Mouse (Mus musculus) c-Kit-negative CD71-positive TER-119-positive erythroid progenitor cells, embryonic 14.5 days (primary cell): ENCODE results near the gene Rundc1.
"Not testable (repeated sequence)": the region's sequence is repeated elsewhere in the genome, so short reads cannot be mapped to it uniquely, and the experiment has no call there.

Source experiments
- DNase-seq: peaks from one replicate; pipeline ENCODE4 v3.0.0-alpha.2; 2013; ENCODE audit warnings: low read depth, low spot score

Rundc1 gene

DNA sequence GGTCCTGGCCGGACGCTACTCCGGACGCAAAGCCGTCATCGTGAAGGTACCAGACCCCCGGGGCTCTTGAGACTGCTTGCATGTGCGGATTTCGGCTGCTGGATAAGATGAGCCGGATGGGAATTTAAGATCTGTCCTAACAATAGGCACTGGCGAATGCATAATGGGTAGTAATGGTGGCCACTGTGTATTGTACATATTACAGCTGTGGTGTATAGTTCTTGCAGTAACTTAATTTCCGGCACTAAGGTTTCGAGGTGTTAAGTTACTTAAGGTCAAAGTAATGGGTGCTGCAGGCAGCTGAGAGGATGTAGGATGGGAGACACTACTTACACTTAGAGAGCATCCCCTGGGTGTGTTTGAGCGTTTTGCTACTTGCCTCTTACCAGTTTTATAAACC, 17.9 kb downstream of the Rundc1 start:
- no peak for DNase-seq

DNA sequence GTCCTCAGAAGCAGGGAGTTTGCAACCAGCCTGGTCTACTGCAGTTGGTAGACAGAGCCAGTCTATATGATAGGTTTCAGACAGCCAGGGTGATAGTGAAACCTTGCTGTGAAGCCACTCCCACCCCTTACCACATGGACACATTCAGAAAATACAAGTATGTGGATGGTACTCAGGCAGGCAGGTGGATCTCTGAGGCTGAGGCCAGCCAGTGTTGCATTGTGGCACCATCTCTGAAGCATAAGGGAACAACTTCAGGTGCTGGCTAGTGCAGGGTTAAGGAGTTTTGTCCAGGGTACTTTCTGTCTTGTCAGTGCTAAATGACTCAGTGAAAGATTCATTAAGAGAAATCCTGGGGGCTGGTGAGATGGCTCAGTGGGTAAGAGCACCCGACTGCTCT, 21.4 kb downstream of the Rundc1 start:
- no peak for DNase-seq

DNA sequence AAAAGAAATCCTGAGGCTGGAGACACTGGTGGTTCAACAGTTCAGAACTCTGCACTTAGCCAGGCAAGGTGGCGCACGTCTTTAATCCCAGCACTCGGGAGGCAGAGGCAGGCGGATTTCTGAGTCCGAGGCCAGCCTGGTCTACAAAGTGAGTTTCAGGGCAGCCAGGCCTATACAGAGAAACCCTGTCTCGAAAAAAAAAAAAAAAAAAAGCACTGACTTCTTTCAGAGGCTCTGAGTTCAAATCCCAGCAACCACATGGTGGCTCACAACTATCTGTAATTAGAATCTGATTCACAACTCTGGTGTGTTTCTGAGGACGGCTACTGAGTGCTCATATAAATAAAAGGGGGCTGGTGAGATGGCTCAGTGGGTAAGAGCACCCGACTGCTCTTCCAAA, 22.0 kb downstream of the Rundc1 start:
- not testable (repeated sequence) for DNase-seq

DNA sequence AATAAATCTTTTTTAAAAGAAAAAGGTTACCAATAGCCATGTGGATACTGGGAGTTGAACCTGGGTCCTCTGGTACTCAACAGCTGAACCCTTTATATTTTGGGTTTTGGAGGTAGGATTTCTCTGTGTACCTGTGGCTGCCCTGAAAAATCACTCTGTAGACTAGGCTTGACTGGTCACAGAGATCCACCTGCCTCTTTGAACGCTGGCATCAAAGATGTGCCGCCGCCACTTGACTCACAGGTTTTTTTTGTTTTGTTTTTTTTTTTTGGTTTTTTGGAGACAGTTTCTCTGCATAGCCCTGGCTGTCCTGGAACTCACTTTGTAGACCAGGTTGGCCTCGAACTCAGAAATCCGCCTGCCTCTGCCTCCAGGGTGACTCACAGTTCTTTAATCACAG, 22.9 kb downstream of the Rundc1 start:
- DNase-seq = no peak

GRCm38 (mm10) chr11:101448274-101448746, 23.4 kb downstream of the Rundc1 start, which contains the start of gene Ifi35:
Ifi35 (plus strand) TSS chr11:101448407.
- peak; percentile 88 for DNase-seq

- no peak for DNase-seq
Observed at GRCm38 (mm10) chr11:101448899-101449298, 24.0 kb downstream of the Rundc1 start.

DNA sequence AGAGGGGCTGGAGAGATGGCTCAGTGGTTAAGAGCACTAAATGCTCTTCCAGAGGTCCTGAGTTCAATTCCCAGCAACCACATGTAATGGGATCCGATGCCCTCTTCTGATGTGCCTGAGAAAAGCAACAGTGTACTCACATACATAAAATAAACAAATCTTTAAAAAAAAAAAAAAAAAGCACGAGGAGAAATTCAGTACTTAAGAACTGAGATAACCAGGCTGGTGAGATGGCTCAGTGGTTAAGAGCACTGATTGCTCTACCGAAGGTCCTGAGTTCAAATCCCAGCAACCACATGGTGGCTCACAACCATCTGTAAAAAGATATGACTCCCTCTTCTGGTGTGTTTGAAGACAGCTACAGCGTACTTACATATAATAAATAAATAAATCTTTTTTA, 24.7 kb downstream of the Rundc1 start:
- DNase-seq = not testable (repeated sequence)

GRCm38 (mm10) chr11:101450394-101450793, 25.5 kb downstream of the Rundc1 start:
- no peak for DNase-seq

DNA sequence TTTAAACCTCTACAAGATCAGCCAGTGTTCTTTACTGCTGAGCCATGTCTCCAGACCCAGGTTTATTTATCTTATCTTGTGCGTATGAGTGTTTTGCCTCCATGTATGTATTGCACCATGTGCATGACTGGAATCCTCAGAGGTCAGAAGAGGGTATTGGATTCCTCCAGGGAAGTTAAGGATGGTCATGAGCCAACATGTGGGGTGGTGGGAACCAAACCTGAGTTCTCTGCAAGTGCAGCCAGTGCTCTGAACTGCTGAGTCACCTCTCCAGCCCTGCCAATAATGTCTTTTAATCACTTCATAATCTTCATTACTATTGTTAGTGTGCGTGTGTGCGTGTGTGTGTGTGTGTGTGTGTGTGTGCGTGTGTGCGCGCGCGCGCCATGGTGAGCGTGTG, 26.7 kb downstream of the Rundc1 start:
- DNase-seq = no peak

DNA sequence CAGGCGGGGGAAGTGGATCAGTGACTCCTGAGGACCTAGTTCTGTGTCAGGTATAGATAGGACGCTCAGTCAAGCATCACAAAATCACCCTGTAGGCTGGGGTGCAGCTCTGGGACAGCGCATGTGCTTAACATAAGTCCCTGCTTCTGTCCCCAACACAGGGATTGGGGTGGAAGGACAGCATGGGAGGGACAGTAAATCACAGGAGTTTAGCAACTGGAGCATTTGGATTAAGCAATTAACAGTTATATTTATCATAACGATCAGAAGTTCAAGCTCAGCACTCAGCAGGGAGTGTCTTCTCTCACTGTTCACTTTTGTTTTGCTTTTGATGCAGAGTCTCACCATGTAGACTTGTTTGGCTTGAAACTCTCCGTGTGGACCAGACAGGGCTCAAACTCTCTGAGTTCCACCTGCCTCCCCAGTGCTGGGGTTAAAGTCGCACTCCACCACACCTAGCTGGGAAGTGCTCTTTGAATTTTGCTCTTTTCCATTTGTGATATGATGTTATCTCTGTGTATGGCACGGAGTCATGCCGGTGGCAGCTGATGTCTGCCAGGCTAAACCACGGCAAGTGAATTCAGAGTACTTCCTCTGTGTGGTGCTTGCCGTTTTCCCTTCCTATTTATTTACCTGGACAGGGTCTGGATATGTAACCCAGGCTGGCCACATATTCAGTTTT, 27.3 kb downstream of the Rundc1 start:
- no peak for DNase-seq

DNA sequence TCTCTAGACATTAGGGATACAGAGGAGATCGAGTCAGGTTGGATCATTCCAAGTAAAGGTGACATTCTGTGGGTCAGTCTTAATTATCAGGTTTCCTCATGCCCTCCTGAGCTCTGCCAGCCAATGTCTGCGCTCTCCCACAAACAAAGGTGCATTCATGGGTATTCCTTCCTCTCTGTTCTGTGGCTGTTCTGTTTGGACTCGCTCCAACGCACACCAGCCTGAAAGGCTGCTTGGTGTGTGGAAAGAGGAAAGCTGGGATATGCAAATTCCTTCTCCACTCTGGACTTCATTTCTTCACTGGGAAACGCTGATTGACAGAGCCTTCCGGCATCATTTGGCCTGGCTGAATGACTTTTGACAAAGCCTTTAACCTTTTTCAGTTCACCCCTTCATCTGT, 29.8 kb downstream of the Rundc1 start:
- no peak for DNase-seq

- DNase-seq = no peak
Observed at GRCm38 (mm10) chr11:101455627-101456026, 30.7 kb downstream of the Rundc1 start.

DNA sequence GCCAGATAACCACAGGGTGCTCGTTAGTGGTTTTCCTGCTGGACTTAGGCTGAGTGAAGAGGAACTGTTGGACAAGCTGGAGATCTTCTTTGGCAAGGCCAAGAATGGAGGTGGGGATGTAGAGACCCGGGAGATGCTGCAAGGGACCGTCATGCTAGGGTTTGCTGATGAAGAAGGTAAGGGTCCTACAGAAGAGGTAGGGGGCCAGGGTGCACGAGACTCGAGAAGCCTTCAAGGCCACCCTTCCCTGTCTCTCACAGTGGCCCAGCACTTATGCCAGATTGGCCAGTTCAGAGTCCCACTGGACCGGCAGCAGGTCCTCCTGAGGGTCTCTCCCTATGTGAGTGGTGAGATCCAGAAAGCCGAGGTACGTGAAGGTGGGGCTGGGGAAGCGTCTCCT, 32.7 kb downstream of the Rundc1 start:
- no peak for DNase-seq

DNA sequence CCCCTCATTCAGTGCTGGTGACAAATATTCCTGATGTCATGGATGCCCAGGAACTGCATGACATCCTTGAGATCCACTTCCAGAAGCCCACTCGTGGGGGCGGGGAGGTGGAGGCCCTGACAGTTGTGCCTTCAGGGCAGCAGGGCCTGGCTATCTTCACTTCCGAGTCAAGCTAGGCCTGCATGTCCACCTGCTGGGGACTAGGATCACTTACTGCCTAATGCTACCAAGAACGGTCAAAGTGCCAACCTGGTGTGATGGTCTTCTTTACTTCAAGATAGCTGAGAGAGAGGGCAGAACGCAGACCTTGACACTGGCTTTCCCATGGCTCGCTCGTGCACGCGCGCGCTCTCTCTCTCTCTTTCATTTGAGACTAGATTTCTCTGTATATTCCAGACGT, 33.3 kb downstream of the Rundc1 start:
- DNase-seq = no peak

- no peak for DNase-seq
Observed at GRCm38 (mm10) chr11:101459716-101460115, 34.8 kb downstream of the Rundc1 start.

DNA sequence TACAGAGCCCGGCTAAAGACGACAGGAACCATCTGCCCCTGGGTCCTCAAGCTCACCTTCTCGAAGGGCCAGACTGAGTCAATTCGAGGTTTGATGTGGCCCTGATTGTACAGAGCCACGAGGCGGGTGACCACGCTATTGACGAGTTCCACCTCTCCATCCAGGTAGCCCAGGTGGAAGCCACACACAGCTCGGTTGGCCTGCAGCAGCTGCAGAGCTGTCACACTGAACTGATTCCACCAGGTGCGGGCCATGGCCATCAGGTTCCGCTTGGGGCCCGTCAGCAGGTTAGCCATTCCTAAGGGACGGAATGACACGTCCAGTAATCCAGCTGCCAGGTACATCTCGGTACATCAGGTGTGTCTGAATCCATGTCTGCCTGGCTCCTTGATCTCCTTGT, 35.4 kb downstream of the Rundc1 start:
- no peak for DNase-seq

DNA sequence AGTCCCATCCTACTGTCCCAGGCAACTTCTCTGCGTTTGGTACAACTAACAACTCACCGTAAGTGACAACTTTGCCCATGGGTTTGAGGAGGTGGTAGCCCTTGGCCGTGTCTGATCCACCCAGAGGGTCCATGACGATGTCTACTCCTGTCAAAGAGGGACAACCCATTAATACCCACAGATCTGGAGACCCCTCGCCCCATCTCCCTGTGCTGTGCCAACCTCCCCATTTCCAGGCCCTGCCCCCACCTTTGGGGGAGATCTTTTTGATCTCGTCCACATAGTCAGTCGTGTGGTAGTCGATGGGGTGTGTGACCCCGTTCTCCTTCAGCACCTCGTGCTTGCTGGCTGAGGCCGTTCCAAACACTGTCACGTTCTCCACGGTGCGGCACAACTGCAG, 37.3 kb downstream of the Rundc1 start:
- no peak for DNase-seq

DNA sequence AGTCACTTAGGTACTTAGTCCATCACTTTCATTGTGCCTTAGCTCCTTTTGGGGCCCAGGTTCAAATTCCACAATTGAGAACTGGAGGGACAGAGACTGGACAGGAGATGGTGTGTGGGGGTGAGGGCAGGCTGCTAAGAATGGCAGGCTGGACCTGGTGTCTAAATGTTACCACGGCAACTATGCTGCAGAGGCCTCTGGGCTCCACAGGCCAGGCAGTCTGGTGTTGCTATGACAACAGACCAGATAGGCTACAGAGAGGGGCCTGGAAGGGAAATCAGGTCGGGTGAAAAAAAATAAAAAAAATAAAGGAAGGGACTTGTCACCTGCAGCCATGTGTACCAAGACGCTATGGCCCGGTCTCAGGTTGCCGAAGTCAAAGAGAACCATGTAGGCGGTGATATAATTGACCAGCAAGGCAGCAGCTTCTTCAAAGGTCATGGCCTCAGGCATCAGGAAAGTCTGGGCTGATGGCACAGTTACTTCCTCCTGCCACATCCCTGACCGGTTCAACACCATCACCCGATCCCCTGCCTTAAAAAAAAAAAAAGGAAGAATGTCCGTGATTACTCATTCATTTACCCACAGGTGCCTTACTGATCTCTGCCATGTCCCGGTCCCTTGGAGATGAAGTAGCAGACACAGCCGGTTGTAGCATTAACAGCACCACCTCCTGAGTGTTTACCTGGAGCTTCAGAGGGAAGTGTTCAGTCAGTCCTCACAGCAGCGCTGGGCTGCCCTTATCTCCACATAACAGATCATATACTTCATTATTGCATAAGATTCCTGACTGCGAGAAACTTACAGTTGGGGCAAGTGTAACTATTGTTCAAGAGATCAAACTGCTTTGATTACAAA, 37.9 kb downstream of the Rundc1 start:
- no peak for DNase-seq

DNA sequence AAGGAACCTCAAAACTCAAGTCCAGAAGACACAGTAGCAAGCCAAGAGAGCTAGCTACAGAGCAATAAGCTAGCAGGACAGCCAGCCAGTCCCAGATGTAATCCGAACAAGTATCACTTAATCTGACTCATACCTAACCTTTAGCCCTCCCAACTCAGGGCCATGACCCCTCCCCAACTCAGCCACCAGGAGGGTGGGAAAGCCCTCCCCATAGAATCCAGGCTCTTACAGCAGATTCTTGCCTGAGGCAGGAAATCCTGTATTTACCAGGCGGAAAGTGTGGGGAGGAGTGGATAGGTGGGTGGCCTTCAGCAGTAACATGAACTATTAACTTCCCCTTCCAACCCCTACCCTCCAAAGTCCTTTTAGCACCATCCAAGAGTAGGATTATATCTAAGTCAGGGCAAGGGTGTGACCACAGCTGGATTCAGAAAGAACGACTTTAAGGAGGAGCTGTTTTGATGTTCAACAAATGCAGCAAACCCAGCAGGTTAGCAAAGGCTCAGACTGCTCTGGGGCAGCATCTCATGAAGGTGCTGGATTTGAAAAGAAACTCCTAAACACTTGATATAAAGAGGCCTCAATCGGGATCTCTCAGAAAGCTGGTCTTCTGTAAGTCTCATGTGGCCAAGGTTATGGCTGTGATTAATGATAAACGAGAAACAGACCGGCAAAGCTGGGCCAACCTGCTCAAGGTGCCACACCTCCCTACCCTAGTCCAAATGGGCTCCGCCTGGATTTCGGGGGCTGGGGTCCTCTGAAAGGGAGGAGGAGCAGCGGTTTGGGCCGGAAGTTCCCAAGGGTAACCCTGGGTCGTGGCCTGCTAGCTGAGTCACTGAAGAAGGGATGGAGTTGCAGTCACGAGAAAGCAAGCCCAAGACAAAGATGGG, 39.6 kb downstream of the Rundc1 start, which contains the start of gene Rnd2:
TSS of gene Rnd2 (plus strand) at position 789 of the 890 bp plus-strand sequence.
- DNase-seq = no peak

DNA sequence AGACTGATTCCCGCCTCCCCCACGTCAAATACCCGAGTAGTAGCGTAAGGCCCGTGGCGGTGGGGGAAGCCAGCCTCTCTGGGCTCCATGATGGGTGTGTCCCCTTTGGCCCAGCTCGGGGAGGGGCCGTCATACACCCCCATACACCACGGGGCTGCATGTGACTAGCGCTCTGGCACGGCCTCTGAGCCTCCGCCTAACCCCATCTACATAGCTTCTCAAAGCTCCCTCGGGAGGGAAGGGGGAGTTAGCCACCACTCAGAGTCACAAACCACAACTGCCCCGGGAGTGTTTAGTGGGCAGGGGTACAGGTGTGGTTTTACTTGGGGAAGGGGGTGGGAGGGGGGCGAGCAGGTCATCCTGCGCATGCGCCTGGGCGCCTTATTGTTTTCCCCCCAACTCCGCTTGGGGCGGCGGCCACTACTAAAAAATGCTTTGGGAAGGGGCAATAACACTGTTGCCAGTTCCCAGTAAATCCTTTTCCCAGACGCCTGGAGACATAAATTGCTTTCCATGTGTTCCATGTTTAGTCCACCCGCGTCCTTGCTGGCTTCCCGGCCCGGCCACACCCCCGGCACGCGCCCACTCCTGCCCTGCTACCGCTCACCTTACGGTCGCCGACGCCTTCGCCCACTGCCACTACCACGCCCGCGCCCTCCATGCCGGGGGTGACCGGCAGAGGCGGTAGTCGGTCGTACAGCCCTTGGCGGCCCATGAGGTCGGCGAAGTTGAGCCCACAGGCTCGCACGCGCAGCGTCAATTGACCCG, 40.4 kb downstream of the Rundc1 start:
- no peak for DNase-seq
